Mouse (Mus musculus): ENCODE measurements around the gene Dennd6a. TPM values are rescaled to one million over a fixed set of nuclear protein-coding genes. Genes with fewer than 3 reads are reported as not detected.

The Dennd6a gene
- total RNA-seq, 1 experiment from 2014 or later, result 52.7 TPM

DNA sequence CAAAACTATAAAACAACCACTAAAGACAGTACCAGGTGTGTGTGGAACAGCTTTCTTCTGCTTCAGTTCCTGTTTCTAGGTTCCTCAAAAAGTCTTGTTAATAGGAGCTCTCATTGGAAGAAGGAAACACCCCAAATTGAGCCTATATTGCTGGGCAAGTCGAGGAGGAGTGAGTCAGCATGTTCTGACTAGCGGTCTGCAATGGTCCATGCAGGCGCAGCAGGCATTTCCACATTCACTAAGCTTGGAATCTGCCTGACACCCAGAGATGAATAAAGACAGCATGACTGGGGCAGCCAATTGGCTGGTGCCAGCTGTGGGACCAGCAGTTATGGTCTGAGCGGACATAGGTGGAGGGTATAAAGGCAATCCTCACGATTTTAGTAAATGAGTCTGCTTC, 102.1 kb downstream of the Dennd6a start:
- peak; percentile 95 for ATAC-seq (replicated peaks; ENCODE audit: low read depth, poor library complexity, severe bottlenecking)

Other genes starting within 250 kb of the Dennd6a start
- 82.0 and 97.4 TPM in 2 replicates for gene Slmap, start 38.9 kb upstream of the Dennd6a start, total RNA-seq (2017)
- gene Arf4, start 64.2 kb downstream of the Dennd6a start, total RNA-seq (2017), result 113 and 135 TPM in 2 replicates
- 16.5 and 18.7 TPM in 2 replicates for gene Pde12, start 96.0 kb downstream of the Dennd6a start, total RNA-seq (2017)
- 1.9 and 2.8 TPM in 2 replicates for gene Dnah12, start 119.4 kb downstream of the Dennd6a start, total RNA-seq (2017)